Mouse (Mus musculus) olfactory bulb, adult 2 months (tissue): Measurements from ENCODE around the gene Enkd1. TPM values are rescaled to one million over a fixed set of nuclear protein-coding genes. Genes with fewer than 3 reads are reported as not detected.

Experiments
- H3K27ac ChIP-seq: fragments of 200-500 bp; 2 replicates; pipeline ENCODE4 v1.5.1; 2012; ENCODE audit warnings: low read depth, low read length; ENCODE audit not compliant: insufficient read depth
- H3K4me1 ChIP-seq: fragments of 200-500 bp; 2 replicates; pipeline ENCODE4 v1.6.1; 2012; ENCODE audit warnings: low read length; ENCODE audit not compliant: control insufficient read depth, insufficient read depth
- H3K4me3 ChIP-seq: fragments of 200-500 bp; 2 replicates; pipeline ENCODE4 v1.5.1; 2012; ENCODE audit warnings: mild to moderate bottlenecking, low read depth, low read length, moderate library complexity; ENCODE audit not compliant: insufficient read depth
- CTCF ChIP-seq: fragments of 200-500 bp; IDR thresholded peaks from 2 replicates; pipeline ENCODE4 v1.5.1; 2012; ENCODE audit warnings: low read depth, mild to moderate bottlenecking, low read length, moderate library complexity; ENCODE audit not compliant: insufficient read depth
- POLR2A ChIP-seq: fragments of 200-500 bp; IDR thresholded peaks from 2 replicates; pipeline ENCODE4 v1.6.1; 2012; ENCODE audit warnings: mild to moderate bottlenecking, low read depth, low read length, moderate library complexity; ENCODE audit not compliant: insufficient read depth
- WGBS: fragments of 180-500 bp; shearing (Covaris S2); methylation state at CpG from one replicate; pipeline ENCODE4 v1.1.7; 2018; 5-methylcytosine and 5-hydroxymethylcytosine counted together
- polyA plus RNA-seq: library from polyadenylated mRNA; stranded (reverse); fragments of >200 nt; gene quantifications from 2 replicates; pipeline ENCODE4 v1.2.4, GENCODE M21; 2012; ENCODE audit warnings: low replicate concordance; ENCODE audit not compliant: missing spikeins, insufficient read depth, insufficient read length

The Enkd1 gene
- polyA plus RNA-seq, 1 experiment, result not detected

DNA sequence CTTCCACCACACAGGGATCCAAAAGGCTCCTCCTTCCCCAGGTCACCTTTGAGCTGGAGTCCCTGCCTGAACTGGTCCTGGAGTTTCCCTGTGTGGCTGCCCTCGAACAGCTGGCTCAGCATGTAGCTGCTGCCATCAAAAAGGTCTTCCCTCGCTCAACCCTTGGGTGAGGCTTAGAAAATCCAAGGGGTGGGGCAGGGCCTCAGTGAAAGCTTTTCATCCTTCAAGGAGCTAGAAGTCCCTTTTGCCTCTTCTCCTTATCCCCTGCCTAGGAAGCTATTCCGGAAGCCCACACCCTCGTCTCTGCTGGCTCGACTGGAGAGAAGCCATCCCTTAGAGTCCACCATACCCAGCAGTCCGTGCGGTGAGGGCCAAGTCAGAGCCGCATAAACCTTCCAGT, 20.5 kb downstream of the Enkd1 start:
- 68% methylated on average over 8 of the region's 8 CpGs for WGBS

DNA sequence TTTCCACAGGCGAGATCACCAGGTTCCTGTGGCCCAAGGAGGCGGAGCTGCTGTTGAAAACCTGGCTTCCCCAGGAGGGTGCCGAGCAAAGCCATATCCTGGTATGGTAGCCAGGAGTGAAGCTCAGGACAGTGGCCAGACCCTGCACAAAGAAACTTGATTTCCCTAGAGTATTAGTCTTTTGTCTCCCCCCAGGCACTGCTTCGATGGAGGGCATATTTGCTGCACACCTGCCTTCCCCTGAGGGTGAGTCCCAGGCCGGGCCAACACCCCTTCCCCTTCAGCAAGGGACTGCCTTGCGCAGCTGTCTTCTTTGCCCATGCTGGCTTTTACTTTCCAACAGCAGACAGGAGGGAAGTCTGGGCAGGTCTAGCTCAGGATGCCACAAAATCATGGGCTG, 21.5 kb downstream of the Enkd1 start:
- Histone ChIP-seq H3K27ac (no peak overlapping the region), H3K4me3 (no peak overlapping the region), H3K4me1 (peaks cover 3% of the 10 kb centered on the region)
- 69% methylated on average over 6 of the region's 6 CpGs for WGBS
- TF ChIP-seq CTCF, result no peak
- no peak for TF ChIP-seq POLR2A

More for the DNA sequence above, 20.5 kb downstream of the Enkd1 start:
- Histone ChIP-seq H3K27ac (no peak overlapping the region), H3K4me1 (peaks cover 3% of the 10 kb centered on the region), H3K4me3 (no peak overlapping the region)
- TF ChIP-seq POLR2A (no peak), CTCF (no peak)

DNA sequence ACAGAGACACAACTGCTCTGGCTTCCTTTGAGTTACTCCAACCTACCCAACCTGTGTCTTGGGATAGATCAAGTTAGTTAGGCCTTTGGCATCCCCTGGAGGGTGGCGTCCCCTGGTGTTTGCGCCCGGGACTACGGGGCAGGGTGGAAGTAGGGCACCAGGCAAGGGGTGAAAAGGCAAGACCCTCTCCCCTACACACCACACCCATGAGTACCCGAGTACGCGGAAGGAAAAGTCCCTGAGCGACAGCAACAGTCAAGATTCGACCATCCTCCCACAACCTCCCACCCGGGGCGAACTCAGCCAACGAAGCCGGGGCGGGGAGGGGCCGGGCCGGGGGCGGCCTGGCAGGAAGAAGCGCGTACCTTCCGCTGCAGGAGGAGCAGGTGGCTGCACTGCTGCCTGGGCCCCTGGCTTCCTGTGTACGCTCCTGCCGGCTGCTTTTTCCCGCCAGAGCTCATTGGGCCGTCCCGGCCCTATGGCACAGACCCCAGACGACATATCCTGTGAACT, 22.2 kb downstream of the Enkd1 start, which contains the start of gene Carmil2:
Carmil2 (plus strand) TSS at position 479 of the 513 bp plus-strand sequence.
- Histone ChIP-seq H3K4me3 (no peak within 1 kb of the TSS), H3K4me1 (peaks cover 3% of the 10 kb centered on the region), H3K27ac (no peak within 1 kb of the TSS)
- 12% methylated on average over 26 of the region's 26 CpGs for whole genome bisulfite sequencing
- TF ChIP-seq POLR2A (no peak), CTCF (peak; percentile 70; the same call in 1 of the 2 replicates)

DNA sequence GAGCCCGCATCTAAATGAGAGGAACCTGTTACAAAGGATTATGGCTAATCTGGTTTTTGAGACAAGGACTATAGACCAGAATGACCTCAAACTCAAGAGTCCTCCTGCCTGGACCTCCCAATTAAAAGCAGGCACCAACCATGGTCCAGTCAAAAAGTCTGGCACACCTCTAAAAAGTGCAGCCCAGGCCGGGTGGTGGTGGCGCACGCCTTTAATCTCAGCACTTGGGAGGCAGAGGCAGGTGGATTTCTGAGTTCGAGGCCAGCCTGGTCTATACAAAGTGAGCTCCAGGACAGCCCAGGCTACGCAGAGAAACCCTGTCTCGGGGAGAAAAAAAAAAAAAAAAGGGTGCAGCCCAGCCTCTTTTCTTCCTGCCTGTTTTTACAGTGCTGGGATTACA, 22.7 kb downstream of the Enkd1 start:
- Histone ChIP-seq H3K27ac (no peak overlapping the region), H3K4me3 (no peak overlapping the region), H3K4me1 (peaks cover 3% of the 10 kb centered on the region)
- 83% methylated on average over 7 of the region's 7 CpGs for WGBS
- no peak for TF ChIP-seq POLR2A
- TF ChIP-seq CTCF, result no peak

DNA sequence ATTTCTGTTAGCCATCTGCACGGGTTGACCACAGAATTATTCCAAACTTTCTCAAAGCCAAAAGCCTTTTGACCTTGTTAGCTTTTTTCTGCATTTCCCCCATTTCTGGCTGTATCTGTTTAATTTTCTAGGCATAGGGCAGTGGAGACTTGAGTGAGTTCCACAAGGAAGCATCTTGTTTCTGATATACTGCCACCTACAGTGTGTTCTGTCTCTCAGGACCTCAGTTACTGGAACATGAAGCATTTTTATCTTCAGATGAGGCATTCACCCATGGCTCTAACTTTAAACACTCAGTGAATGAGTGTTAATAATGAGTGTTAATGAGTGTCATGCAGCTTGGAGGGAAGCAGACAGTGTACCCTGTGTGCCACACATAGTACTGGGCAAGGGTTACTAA, 30.1 kb downstream of the Enkd1 start:
- no peak overlapping the region for H3K4me3 ChIP-seq
- TF ChIP-seq CTCF (no peak), POLR2A (no peak)
- peaks cover 2% of the 10 kb centered on the region; the same call in 1 of the 2 replicates for H3K4me1 ChIP-seq
- no peak overlapping the region for H3K27ac ChIP-seq
- 73% methylated on average over 1 of the region's 1 CpGs for WGBS

DNA sequence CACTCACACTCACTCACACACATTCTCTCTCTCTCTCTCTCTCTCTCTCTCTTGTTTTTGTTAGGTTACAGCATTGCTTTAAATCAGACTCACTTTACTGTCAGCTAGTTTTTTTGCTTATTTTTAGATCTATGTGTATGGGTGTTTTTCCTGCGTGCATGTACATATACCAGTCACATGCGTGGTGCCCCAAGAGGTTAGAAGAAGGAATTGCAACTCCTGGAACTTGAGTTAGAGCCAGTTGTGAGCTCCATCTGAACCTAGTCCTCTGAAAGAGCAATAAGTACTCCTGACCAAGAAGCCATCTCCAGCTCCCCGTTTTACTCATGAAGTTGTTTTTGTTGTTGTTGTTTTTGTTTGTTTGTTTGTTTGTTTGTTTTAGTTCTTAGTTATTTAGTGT, 46.8 kb downstream of the Enkd1 start:
- no peak overlapping the region for H3K27ac ChIP-seq
- TF ChIP-seq CTCF, result no peak
- TF ChIP-seq POLR2A, result no peak
- H3K4me3 ChIP-seq, result no peak overlapping the region
- no peaks in the 10 kb centered on the region for H3K4me1 ChIP-seq
- 53% methylated on average over 3 of the region's 3 CpGs for WGBS

DNA sequence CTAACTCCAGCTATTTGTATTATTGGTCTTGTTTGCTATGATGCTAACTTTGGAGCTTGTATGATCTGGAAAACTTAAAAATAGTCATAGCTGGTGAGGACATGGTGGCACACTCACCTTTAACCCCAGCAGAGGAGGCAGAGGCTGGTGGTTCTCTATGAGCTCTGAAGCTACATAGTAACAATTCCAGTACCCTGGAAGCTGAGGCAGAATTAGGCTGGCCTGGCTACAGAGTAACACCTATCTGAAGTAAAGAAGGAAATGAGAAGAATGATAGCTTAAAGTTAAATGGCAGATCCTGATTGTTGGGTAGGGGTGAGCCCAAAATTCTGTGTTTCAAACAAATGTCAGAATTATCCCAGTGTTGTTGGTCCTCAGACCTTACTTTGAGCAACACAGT, 50.4 kb downstream of the Enkd1 start:
- H3K27ac ChIP-seq, result no peak overlapping the region
- H3K4me1 ChIP-seq, result no peaks in the 10 kb centered on the region
- H3K4me3 ChIP-seq, result no peak overlapping the region
- TF ChIP-seq POLR2A (no peak), CTCF (no peak)

Other genes starting within 250 kb of the Enkd1 start
- gene Tppp3, start 236.7 kb downstream of the Enkd1 start, polyA plus RNA-seq, result not detected in 2 replicates
- gene Zdhhc1, start 211.3 kb downstream of the Enkd1 start, polyA plus RNA-seq, result not detected in 2 replicates
- not detected in 2 replicates for gene Hsd11b2, start 189.5 kb downstream of the Enkd1 start, polyA plus RNA-seq
- gene Atp6v0d1, start 142.2 kb downstream of the Enkd1 start, polyA plus RNA-seq, result not detected in 2 replicates
- not detected in 2 replicates for gene Ripor1, start 103.0 kb downstream of the Enkd1 start, polyA plus RNA-seq
- gene Ctcf, start 71.6 kb downstream of the Enkd1 start, polyA plus RNA-seq, result 898 TPM in 1 of 2 replicates, not detected in the other
- gene Agrp, start 70.8 kb downstream of the Enkd1 start, polyA plus RNA-seq, result not detected in 2 replicates
- 218 TPM in 1 of 2 replicates, not detected in the other for gene Carmil2, start 21.9 kb downstream of the Enkd1 start, polyA plus RNA-seq
- gene Acd, start 7.1 kb downstream of the Enkd1 start, polyA plus RNA-seq, result not detected in 2 replicates
- gene Pard6a, start 7.1 kb downstream of the Enkd1 start, polyA plus RNA-seq, result not detected in 2 replicates
- not detected in 2 replicates for gene 4933405L10Rik, start 555 bp downstream of the Enkd1 start, polyA plus RNA-seq
- not detected in 2 replicates for gene Gfod2, start 50.5 kb upstream of the Enkd1 start, polyA plus RNA-seq
- not detected in 2 replicates for gene Ranbp10, start 119.1 kb upstream of the Enkd1 start, polyA plus RNA-seq
- not detected in 2 replicates for gene Tsnaxip1, start 119.5 kb upstream of the Enkd1 start, polyA plus RNA-seq
- not detected in 2 replicates for gene Cenpt, start 145.1 kb upstream of the Enkd1 start, polyA plus RNA-seq
- gene Thap11, start 146.9 kb upstream of the Enkd1 start, polyA plus RNA-seq, result not detected in 2 replicates
- not detected in 2 replicates for gene Nutf2, start 152.4 kb upstream of the Enkd1 start, polyA plus RNA-seq
- gene Edc4, start 172.7 kb upstream of the Enkd1 start, polyA plus RNA-seq, result not detected in 2 replicates
- not detected in 2 replicates for gene Nrn1l, start 185.4 kb upstream of the Enkd1 start, polyA plus RNA-seq
- gene Pskh1, start 192.2 kb upstream of the Enkd1 start, polyA plus RNA-seq, result not detected in 2 replicates
- gene Ctrl, start 225.7 kb upstream of the Enkd1 start, polyA plus RNA-seq, result not detected in 2 replicates
- not detected in 2 replicates for gene Psmb10, start 230.2 kb upstream of the Enkd1 start, polyA plus RNA-seq
- not detected in 2 replicates for gene Lcat, start 235.2 kb upstream of the Enkd1 start, polyA plus RNA-seq